In genomic region chr5:42364116-42364515, GRCm38 (mm10) we compare ENCODE assay signal across 20 mouse cellular contexts.
"Had no signal": no experiment of that assay in that cellular context is flagged by ENCODE, and none has a peak within 500 bp of the region (broad histone marks: within the 10 kb centered on the region; RNA-seq: fewer than 3 reads in every experiment).

No protein-coding gene starts in this region.

- H3K27me3 ChIP-seq: hindbrain, embryonic 15.5 days; limb, embryonic 13.5 days; liver, embryonic 13.5 days; megakaryocyte, embryonic 14.5 days; midbrain, embryonic 13.5 days; neural tube, embryonic 13.5 days; stomach, embryonic 15.5 days had no signal

- H3K9ac ChIP-seq: hindbrain, embryonic 15.5 days; limb, embryonic 13.5 days; liver, embryonic 13.5 days; lung, embryonic 14.5 days; midbrain, embryonic 13.5 days; neural tube, embryonic 13.5 days; stomach, embryonic 15.5 days had no signal

- H3K9me3 ChIP-seq: hindbrain, embryonic 15.5 days; limb, embryonic 10.5 days; limb, embryonic 13.5 days; megakaryocyte, embryonic 14.5 days; midbrain, embryonic 10.5 days; midbrain, embryonic 13.5 days; neural tube, embryonic 13.5 days; stomach, embryonic 15.5 days had no signal

- DNase-seq: liver; liver, embryonic 13.5 days; lung, embryonic 14.5 days; lung, postnatal 36 days; retina, postnatal 1 day; right cerebral cortex, postnatal 25 days; spleen, adult 18-20 months; thymus, postnatal 25 days had no signal

- H3K36me3 ChIP-seq: hindbrain, embryonic 15.5 days; limb, embryonic 10.5 days; limb, embryonic 13.5 days; liver, embryonic 13.5 days; midbrain, embryonic 10.5 days; midbrain, embryonic 13.5 days; neural tube, embryonic 13.5 days; stomach, embryonic 15.5 days had no signal

- H3K4me2 ChIP-seq: hindbrain, embryonic 15.5 days; limb, embryonic 13.5 days; liver, embryonic 13.5 days; lung, embryonic 14.5 days; midbrain, embryonic 13.5 days; neural tube, embryonic 13.5 days; stomach, embryonic 15.5 days had no signal

- ATAC-seq: intestine, postnatal 0 days; lung, postnatal 0 days; midbrain, embryonic 13.5 days; midbrain, embryonic 16.5 days had no signal

- H3K4me1 ChIP-seq: hindbrain, embryonic 15.5 days; limb, embryonic 10.5 days; limb, embryonic 13.5 days; liver, embryonic 13.5 days; megakaryocyte, embryonic 14.5 days; midbrain, embryonic 10.5 days; midbrain, embryonic 13.5 days; neural tube, embryonic 13.5 days; stomach, embryonic 15.5 days had no signal

- H3K27ac ChIP-seq: hindbrain, embryonic 15.5 days; limb, embryonic 10.5 days; limb, embryonic 13.5 days; liver, embryonic 13.5 days; midbrain, embryonic 10.5 days; midbrain, embryonic 13.5 days; neural tube, embryonic 13.5 days; stomach, embryonic 15.5 days had no signal

- H3K4me3 ChIP-seq: hindbrain, embryonic 15.5 days; limb, embryonic 10.5 days; limb, embryonic 13.5 days; liver, embryonic 13.5 days; megakaryocyte, embryonic 14.5 days; midbrain, embryonic 10.5 days; midbrain, embryonic 13.5 days; myocyte; neural tube, embryonic 13.5 days; stomach, embryonic 15.5 days had no signal
